Comparison of ENCODE assay signal across 8 mouse cellular contexts in the genomic region with DNA sequence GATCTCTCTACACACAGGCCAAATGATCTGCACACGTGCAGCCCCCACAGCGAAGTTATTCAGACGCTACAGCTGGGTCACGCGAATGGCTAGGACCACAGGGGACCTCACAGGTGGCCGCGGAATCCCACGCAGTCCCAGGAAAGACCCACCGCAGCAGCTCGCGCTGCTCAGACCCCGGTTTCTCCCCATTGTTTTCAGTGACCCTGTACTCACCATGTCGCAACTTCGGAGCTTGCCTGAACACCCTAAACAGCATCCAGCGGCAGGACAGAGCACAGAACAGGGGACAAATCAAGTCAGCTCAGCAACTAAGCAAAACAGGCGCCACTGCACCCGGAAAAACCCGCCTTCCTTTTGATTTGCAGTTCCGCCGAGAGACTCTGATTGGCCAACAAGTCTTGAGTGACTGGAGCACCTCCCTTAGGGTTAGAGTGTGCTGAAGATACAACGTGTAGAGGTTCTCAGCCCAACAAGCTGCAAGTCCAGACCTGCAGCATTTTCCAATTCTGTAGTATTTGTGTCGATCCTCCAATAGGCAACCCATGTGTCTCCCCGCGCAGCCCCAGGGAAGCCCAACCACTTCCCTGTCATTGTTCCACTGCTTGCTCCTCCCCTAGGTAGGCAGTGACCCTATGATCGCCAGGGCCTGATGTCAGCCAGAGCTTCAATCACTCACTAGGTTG. TPM values are rescaled to one million over a fixed set of nuclear protein-coding genes. Genes with fewer than 3 reads are reported as not detected.
DNase-seq lines count a peak whose midpoint lies in the region; ATAC-seq and TF ChIP-seq lines count a peak whose summit lies in the region.
"Not testable (repeated sequence)": the region's sequence is repeated elsewhere in the genome, so short reads cannot be mapped to it uniquely, and the experiment has no call there.

No protein-coding gene starts in this region.

- not testable (repeated sequence) for TF ChIP-seq EP300 in MEL (IDR thresholded peaks at IDR 0.05; ENCODE audit: low read depth in 1 of 2, low read length in 2 of 2)

- TF ChIP-seq RAD21 in MEL (IDR thresholded peaks at IDR 0.05; ENCODE audit: low read depth, low read length) = not testable (repeated sequence)

- WGBS in cerebellum, adult 2 months = under 1% methylated on average over 25 of the region's 25 CpGs
- 2% methylated on average over 25 of the region's 25 CpGs for WGBS in forebrain, postnatal 0 days
- WGBS in lung, adult 2 months = under 1% methylated on average over 25 of the region's 25 CpGs
- 1% methylated on average over 25 of the region's 25 CpGs for WGBS in neural tube, embryonic 15.5 days

- TF ChIP-seq POLR2A in MEL (IDR thresholded peaks at IDR 0.05; ENCODE audit: control insufficient read depth in 1 of 2, insufficient read depth in 1 of 2, low read depth in 1 of 2, low read length in 2 of 2, poor library complexity in 1 of 2) = peak in 1 of 2 experiments; percentile 71; a peak in 2 of 4 replicates
- TF ChIP-seq POLR2A in cerebellum, adult 2 months (IDR thresholded peaks at IDR 0.05; ENCODE audit: borderline replicate concordance, insufficient read depth, low read length); lung, adult 2 months (IDR thresholded peaks at IDR 0.05; ENCODE audit: borderline replicate concordance, extremely low read depth, low read depth, low read length): not testable (repeated sequence)

- H3K36me3 ChIP-seq in MEL (ENCODE audit: control insufficient read depth in 1 of 2, insufficient read depth in 2 of 2, low read length in 2 of 2); forebrain, postnatal 0 days (ENCODE audit: insufficient read depth); neural tube, embryonic 15.5 days: not testable (repeated sequence)

- not testable (repeated sequence) for H3K4me1 ChIP-seq in MEL (ENCODE audit: control insufficient read depth in 1 of 2, insufficient read depth in 2 of 2, low read length in 2 of 2); cerebellum, adult 2 months (ENCODE audit: control insufficient read depth, insufficient read depth, low read length); forebrain, postnatal 0 days (ENCODE audit: insufficient read depth); lung, adult 2 months (ENCODE audit: control insufficient read depth, insufficient read depth, low read length); neural tube, embryonic 15.5 days

- peak overlapping the region; percentile 67 for H3K27ac ChIP-seq in MEL (ENCODE audit: control insufficient read depth, low read depth, low read length)
- not testable (repeated sequence) for H3K27ac ChIP-seq in cerebellum, adult 2 months (ENCODE audit: insufficient read depth, low read length); forebrain, postnatal 0 days (ENCODE audit: low read depth, low read length); neural tube, embryonic 15.5 days (replicated peaks)
- peak overlapping the region; percentile 67 for H3K27ac ChIP-seq in layer of hippocampus, adult 2 months

- not testable (repeated sequence) for TF ChIP-seq CTCF in MEL (IDR thresholded peaks at IDR 0.05 in 2 of 3, conservative IDR thresholded peaks at IDR 0.05 in 1 of 3; ENCODE audit: control insufficient read depth in 1 of 3, insufficient read depth in 1 of 3, low read depth in 2 of 3, low read length in 3 of 3, poor library complexity in 1 of 3, severe bottlenecking in 1 of 3); cerebellum, adult 2 months (IDR thresholded peaks at IDR 0.05; ENCODE audit: borderline replicate concordance, insufficient read depth, low read depth, low read length); forebrain, postnatal 0 days (IDR thresholded peaks at IDR 0.05; ENCODE audit: low read depth); layer of hippocampus, adult 2 months (conservative IDR thresholded peaks at IDR 0.05); lung, adult 2 months (IDR thresholded peaks at IDR 0.05; ENCODE audit: insufficient read depth, low read length)

- peak overlapping the region; percentile 68 for H3K9ac ChIP-seq in MEL (ENCODE audit: control insufficient read depth, low read depth, low read length, poor library complexity, severe bottlenecking)
- H3K9ac ChIP-seq in forebrain, postnatal 0 days = peak overlapping the region; percentile 54
- H3K9ac ChIP-seq in neural tube, embryonic 15.5 days (replicated peaks) = peak overlapping the region; percentile 47

- H3K4me2 ChIP-seq in forebrain, postnatal 0 days (ENCODE audit: low read depth) = peak overlapping the region; percentile 63
- peak overlapping the region; percentile 78 for H3K4me2 ChIP-seq in neural tube, embryonic 15.5 days

- not testable (repeated sequence) for H3K27me3 ChIP-seq in MEL (ENCODE audit: control insufficient read depth in 1 of 2, insufficient read depth in 2 of 2, low read length in 2 of 2); cerebellum, adult 2 months (ENCODE audit: control insufficient read depth, insufficient read depth, low read length); forebrain, postnatal 0 days (ENCODE audit: insufficient read depth, low read length); neural tube, embryonic 15.5 days (replicated peaks)

- H3K4me3 ChIP-seq in MEL (ENCODE audit: control insufficient read depth in 1 of 2, insufficient read depth in 1 of 2, low read depth in 2 of 2, low read length in 2 of 2) = peak overlapping the region; percentile 60 to 66
- peak overlapping the region; percentile 81 for H3K4me3 ChIP-seq in cerebellum, adult 2 months (replicated peaks; ENCODE audit: insufficient read depth, low read depth, low read length)
- peak overlapping the region; percentile 46 for H3K4me3 ChIP-seq in forebrain, postnatal 0 days (ENCODE audit: low read depth, low read length)
- H3K4me3 ChIP-seq in layer of hippocampus, adult 2 months = peak overlapping the region; percentile 65
- peak overlapping the region; percentile 69 for H3K4me3 ChIP-seq in lung, adult 2 months (replicated peaks; ENCODE audit: extremely low read depth, low read depth, low read length)
- peak overlapping the region; percentile 55 for H3K4me3 ChIP-seq in neural tube, embryonic 15.5 days (replicated peaks)

- ATAC-seq in forebrain, postnatal 0 days = peak; percentile 97
- peak; percentile 89 for ATAC-seq in neural tube, embryonic 15.5 days (ENCODE audit: low FRiP score)

- peak; percentile 92 for DNase-seq in MEL (ENCODE audit: low read depth, low spot score)
- peak; percentile 32 to 54 for DNase-seq in cerebellum, adult 2 months
- DNase-seq in forebrain, postnatal 0 days = peak; percentile 42
- DNase-seq in heart, postnatal 4 days = peak; percentile 46
- peak; percentile 17 to 31 for DNase-seq in layer of hippocampus, adult 2 months (ENCODE audit: low spot score in 2 of 2)
- peak; percentile 67 for DNase-seq in lung, adult 2 months
- peak; percentile 43 to 59 for DNase-seq in thymus, adult 18-20 months

- H3K9me3 ChIP-seq in MEL (replicated peaks; ENCODE audit: insufficient read depth, low read length); forebrain, postnatal 0 days (ENCODE audit: low read length); neural tube, embryonic 15.5 days (replicated peaks): not testable (repeated sequence)

- H3K79me2 ChIP-seq in MEL (ENCODE audit: control insufficient read depth, insufficient read depth, low read length, poor library complexity) = peaks cover 11% of the 10 kb centered on the region

TF ChIP-seq in MEL, 35 proteins besides CTCF, POLR2A, EP300 and RAD21:
- TF ChIP-seq TBP (IDR thresholded peaks at IDR 0.05; ENCODE audit: low read depth, low read length) (peak; percentile 73), SIN3A (IDR thresholded peaks at IDR 0.05; ENCODE audit: low read length) (peak; percentile 11; the same call in 1 of the 2 replicates), BHLHE40 (IDR thresholded peaks at IDR 0.05; ENCODE audit: borderline replicate concordance, low read depth, low read length) (peak; percentile 64; the same call in 1 of the 2 replicates), HCFC1 (IDR thresholded peaks at IDR 0.05; ENCODE audit: low read depth, low read length) (peak; percentile 70), MAX (IDR thresholded peaks at IDR 0.05; ENCODE audit: low read length) (peak; percentile 37; the same call in 1 of the 2 replicates), POLR2AphosphoS2 (IDR thresholded peaks at IDR 0.05; ENCODE audit: low read length) (0 out of 2 replicates have a peak, but pooled peaks have one; percentile 60), NELFE (IDR thresholded peaks at IDR 0.05; ENCODE audit: low read depth, low read length) (peak; percentile 80), ZMIZ1 (IDR thresholded peaks at IDR 0.05; ENCODE audit: low read depth, low read length) (peak; percentile 26; the same call in 1 of the 2 replicates), E2F4 (IDR thresholded peaks at IDR 0.05; ENCODE audit: borderline replicate concordance, low read depth, low read length) (peak; percentile 79; the same call in 1 of the 2 replicates), MYC (IDR thresholded peaks at IDR 0.05; ENCODE audit: low read depth, low read length) (peak; percentile 66), ELF1 (IDR thresholded peaks at IDR 0.05; ENCODE audit: low read depth, low read length) (peak; percentile 76)
TF ChIP-seq in MEL: peak in this region for 11; not testable (repeated sequence) for 24.

RNA-seq across cellular contexts. Expression of gene 4930522L14Rik, which starts 44.4 kb away (rescaled TPM):
- 5.8 and 6.6 TPM in 2 replicates for total RNA-seq in MEL (2012; rRNA removed)
- 100 to 1,000 TPM in 1 of 2 experiments, 1 to 10 TPM in 1; 2.8 to 172 TPM for polyA plus RNA-seq in MEL (2012; ENCODE audit: insufficient read depth in 1 of 2, insufficient read length in 2 of 2, low read depth in 1 of 2, low replicate concordance in 2 of 2, missing spikeins in 1 of 2)
- 3.5 and 3.8 TPM in 2 replicates for polyA plus RNA-seq in cerebellum, adult 2 months (2012; rRNA removed)
- total RNA-seq in forebrain, postnatal 0 days (2014; rRNA removed) = 1.5 and 1.6 TPM in 2 replicates
- polyA plus RNA-seq in forebrain, postnatal 0 days (2015; fragmentation: Nextera tagmentation; extraction: Ambion mirVana) = 4.2 and 5.4 TPM in 2 replicates
- 1 to 10 TPM; 2.5 to 4.0 TPM for total RNA-seq in heart, postnatal 4 days (2021)
- total RNA-seq in layer of hippocampus, adult 2 months (2021) = 1 to 10 TPM; 2.8 to 3.8 TPM
- 0.91 and 1.3 TPM in 2 replicates for polyA plus RNA-seq in lung, adult 2 months (2012; rRNA removed)
- polyA plus RNA-seq in neural tube, embryonic 15.5 days (2015; fragmentation: Nextera tagmentation; extraction: Ambion mirVana) = 5.1 and 5.3 TPM in 2 replicates

Comparison
In these comparisons a context has a peak if more than half of its experiments do, and no peak if none do; other contexts are left out.
1. DNase-seq: peak in every context shown above with its lines; median percentile 92 in MEL; 67 in lung, adult 2 months; 51 in thymus, adult 18-20 months; 46 in heart, postnatal 4 days; 43 in cerebellum, adult 2 months; 42 in forebrain, postnatal 0 days; 24 in layer of hippocampus, adult 2 months.